Mouse (Mus musculus): ENCODE results near the gene Ldlrap1.

- TF ChIP-seq CTCF (IDR thresholded peaks at IDR 0.05; ENCODE audit: control insufficient read depth, insufficient read depth, low read length) (no peak), POLR2A (IDR thresholded peaks at IDR 0.05; ENCODE audit: borderline replicate concordance, control insufficient read depth, low read depth, low read length) (no peak)
These were observed 28.9 kb upstream of the Ldlrap1 start for GRCm38 (mm10) chr4:134796581-134797361.
